Mouse (Mus musculus) retina, embryonic 14.5 days (tissue): ENCODE measurements at regions not wholly inside any gene's neighbourhood (a gene's known extent, or its start where the extent isn't known, plus 50 kb on each side); places are given as distances from the start of the nearest gene placed in this dataset.

Source experiments
- DNase-seq: peaks from one replicate; pipeline ENCODE4 v3.0.0-alpha.2; 2015; ENCODE audit warnings: low spot score

DNA sequence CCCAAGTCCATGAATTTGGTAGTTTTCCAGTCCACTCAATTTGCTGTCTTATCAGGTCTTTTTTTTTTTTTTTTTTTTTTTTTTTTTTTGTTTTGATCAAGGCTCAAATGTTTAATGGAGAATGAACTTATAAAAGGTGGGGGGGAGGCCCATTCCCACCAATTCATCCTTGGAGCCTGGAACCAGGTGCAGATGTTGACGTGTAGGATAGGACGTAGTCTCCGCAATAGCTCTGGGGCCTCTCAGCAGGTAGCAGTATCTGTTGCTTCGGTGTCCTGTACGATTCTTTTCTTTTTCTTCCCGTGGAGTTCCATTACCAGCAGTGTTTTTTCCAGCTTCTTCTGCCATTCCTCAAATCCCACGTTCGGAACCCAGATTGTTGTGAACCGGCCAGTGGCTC lies 1296.3 kb upstream of the Ppp6c start:
- no peak for DNase-seq

DNA sequence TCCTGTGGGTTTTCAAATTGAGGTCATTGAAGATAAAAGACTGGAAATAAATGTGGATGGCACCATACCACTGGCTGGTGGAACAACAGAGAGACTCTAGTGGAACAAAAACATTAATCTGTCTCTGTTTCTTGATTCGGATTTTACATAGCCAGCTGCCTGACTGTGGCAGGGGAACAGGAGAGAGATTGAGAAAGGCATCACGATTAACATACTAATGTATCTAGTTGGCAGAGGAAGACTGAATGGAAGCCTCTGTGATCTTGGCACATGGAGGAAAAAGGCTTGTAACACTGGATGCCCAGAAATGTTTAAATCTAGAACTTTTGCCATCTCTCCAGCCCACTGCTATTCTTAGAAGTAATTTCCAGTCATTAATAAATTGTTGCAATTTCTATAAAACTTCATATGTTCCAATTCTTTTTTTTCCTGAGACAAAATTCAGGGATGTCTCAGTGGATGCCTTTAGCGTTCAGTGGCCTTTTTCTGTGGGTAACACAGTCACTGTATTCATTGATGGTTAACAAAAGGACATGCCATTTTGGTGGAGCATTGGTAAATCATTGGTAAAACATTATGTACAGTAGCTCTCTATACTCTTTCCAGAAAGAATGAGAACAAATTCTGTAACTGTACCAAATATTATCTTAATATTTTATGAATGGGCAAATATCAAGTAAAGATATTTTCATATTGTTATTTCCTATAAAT lies 1284.5 kb upstream of the Ppp6c start:
- no peak for DNase-seq

DNA sequence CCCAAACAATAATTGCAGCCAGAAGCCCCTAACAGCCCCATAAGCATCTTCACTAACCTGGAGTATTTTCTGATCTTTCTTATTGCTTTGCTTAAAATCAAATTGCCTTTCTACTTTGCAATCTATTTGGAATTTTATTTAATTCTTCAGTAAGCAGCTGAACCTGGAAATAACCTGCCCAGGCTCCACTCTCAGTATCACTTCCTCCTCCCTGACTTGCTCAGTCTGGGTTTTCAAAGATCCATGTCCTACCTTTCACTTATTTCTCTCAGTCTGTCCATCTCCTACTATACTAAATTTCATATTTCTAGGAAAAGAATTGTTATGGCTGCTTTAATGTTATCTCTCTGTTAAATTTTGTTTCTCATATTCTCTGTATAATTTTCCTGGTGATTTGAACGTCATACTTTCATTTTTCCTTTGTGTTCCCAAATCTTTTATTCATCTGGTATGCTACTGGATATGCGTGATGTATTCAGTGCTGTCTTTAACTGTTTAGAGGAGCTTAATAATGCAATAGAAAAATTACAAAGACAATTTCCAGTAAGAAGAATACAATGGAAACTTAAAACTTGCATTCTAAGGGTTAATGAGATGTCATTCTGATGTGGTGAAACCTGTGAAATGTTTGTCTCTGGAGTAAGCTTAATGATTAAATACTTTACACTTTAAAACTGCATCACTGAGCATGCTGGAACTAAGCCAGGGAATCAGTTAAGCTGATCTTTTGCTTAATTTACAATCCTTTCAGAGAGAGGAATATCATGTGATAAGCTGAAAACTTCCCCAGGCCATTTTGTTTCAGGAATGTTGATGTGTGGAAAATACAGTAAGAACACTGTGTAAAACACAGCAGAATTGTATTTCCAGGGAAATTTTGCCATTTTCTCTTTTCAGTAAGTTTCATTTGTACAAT lies 1252.8 kb upstream of the Ppp6c start:
- peak; percentile 58 for DNase-seq

DNA sequence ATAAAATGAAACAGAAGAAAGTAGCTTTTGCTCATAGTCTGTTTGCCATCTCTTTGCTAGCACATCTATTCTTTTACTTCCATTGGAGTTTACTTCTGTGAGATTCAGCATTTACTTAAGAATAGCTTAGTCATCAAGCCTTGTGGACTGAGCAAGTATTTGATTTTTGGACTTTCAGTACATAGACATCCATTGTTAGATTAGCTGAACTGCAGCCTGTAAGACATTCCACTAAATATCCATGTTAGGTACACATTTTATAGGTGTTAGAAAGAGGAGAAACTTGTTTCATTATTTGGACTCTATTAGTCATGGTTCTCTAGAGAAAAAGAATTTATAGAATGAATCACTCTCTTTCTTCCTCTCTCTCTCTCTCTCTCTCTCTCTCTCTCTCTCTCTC lies 1251.2 kb upstream of the Ppp6c start:
- no peak for DNase-seq

DNA sequence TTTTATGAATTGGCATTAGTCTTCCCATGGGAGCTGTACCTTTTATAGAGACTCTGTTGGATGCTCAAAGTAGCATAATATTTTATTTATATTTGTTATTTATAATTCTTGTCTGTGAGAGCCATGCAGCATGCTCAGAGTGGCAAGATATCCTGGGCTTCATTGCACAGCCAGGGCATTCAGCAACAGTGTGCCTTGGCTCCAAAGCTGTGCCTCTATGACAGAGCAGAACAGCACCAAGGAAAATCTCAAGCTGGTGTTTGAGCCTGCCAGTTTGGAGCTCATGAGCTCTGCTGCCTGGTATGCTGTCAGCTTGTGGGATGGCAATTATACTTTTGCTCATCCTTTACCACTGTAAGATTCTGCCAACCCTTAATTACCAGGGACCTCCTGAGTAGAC lies 1230.1 kb upstream of the Ppp6c start:
- no peak for DNase-seq

DNA sequence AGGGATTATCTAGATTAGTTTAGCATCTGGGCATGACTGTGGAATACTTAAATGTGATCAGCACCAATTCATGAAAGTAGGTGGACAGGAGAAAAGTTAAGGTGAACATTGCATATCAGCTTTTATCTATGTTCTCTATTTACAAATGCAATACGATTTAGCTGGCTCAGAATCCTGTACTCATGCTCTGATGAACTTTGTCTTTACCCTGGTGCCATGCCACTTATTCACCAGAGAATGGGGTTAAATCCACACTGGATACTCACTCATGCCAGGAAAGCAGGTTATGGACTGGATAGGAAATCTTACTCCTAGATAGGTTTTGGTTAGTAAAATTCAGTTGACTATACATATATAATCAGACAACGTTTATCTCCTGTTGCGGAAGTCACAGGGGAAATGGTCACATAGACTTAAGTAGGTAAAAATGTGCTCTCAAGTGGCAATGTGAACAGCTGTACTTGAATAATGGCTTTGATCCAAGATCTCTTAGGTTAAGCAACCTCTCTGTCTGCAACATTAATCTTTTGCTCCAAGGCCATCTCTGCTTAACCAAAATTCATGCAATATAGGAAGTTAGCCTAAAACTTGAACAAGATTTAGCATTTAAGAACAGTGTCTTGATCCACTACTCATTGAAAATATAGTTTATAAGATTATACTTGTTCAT lies 1206.7 kb upstream of the Ppp6c start:
- DNase-seq, result no peak

DNA sequence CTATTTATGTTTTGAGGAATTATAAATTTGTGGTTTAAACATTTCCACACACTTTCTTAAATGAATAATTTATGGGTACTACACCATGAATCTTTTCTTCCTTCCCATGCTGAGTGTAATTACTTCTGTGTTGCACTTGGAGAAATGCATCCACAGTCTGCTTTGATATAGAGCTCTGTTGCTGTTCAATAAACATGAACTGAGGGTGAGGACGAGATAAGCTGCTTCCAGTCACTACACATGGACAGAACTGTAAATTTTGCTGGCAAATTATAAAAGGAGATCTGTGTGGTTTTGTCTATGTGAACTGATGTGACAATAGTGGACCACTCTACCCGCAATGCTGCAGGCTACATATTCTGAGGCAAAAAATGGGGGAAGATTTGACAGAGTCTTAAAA lies 1205.1 kb upstream of the Ppp6c start:
- DNase-seq, result no peak

DNA sequence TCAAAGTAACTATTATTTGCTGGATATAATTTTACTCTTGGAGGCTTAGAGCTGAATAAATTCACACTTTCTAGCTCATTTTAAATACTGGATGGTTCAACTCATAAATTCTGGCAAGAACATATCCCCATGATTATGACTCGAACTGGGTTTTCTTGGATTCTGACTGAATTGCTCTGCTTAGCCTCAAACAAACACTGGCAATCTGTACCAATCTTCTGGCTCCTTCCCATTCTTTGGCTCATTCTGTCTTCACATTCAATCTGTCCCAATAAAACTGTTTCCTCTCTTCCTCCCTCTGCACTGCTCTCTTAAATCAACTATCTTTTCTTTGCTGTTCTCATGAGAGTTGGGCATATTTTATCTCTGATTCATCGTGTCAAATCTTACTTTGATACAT lies 1176.2 kb upstream of the Ppp6c start:
- DNase-seq, result no peak
